Mouse (Mus musculus) stomach, postnatal 0 days (tissue): ENCODE results near the gene 4933407L21Rik.

Experiments used
- CTCF ChIP-seq: IDR thresholded peaks from 2 replicates; pipeline ENCODE4 v1.5.1; 2016; ENCODE audit warnings: antibody characterized with exemption, low read depth, mild to moderate bottlenecking, moderate library complexity
- EP300 ChIP-seq: optimal IDR thresholded peaks from 2 replicates; pipeline ENCODE3; 2016; ENCODE audit warnings: antibody characterized with exemption

DNA sequence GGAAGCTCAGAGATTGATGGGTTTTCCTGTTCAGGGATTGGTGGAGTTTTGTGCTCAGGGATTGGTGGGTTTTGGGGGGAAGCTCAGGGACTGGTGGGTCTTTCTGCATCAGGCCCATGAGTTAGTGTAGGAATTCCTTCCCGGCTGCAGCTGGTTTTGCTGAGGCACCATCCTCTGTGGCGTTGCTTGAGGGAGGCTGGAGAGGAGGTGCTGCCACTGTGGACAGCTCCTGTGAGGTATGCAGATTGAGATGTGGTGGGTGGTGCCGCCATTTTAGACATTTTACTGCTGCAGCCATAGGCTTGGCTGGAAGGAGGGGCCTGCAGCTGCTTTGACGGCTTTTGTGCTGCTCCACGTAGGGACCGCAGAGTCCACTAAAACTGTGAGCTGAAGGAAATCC lies 1.1 kb downstream of the 4933407L21Rik start:
- TF ChIP-seq CTCF: no peak
- TF ChIP-seq EP300: no peak
